Mouse (Mus musculus): ENCODE results near the gene Ugt1a1. TPM values are rescaled to one million over a fixed set of nuclear protein-coding genes. Genes with fewer than 3 reads are reported as not detected.
"Not testable (repeated sequence)": the region's sequence is repeated elsewhere in the genome, so short reads cannot be mapped to it uniquely, and the experiment has no call there.

Gene Ugt1a1
- polyA plus RNA-seq, 1 experiment from 2014 or later, result not detected

DNA sequence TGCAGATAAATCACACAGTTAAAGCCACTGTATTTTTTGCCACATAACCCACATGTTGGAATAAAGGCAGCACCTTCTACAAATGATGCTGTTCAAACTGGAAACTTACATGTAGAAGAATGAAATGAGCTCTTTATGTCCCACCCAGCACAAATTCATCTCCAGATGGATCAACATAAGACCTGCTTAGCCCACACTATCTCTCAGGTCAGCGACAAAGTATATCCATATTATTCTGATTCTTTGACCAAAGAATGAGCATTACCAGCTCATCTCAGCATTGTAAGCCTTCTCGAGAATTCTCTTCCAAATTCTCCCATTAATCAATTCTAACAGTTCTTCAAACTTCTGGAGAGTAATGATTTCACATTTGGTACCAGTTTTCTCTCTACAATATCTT, 10.5 kb downstream of the Ugt1a1 start:
- no peak for ATAC-seq (ENCODE audit: low read depth)
- H3K4me1 ChIP-seq (replicated peaks), result no peaks in the 10 kb centered on the region

DNA sequence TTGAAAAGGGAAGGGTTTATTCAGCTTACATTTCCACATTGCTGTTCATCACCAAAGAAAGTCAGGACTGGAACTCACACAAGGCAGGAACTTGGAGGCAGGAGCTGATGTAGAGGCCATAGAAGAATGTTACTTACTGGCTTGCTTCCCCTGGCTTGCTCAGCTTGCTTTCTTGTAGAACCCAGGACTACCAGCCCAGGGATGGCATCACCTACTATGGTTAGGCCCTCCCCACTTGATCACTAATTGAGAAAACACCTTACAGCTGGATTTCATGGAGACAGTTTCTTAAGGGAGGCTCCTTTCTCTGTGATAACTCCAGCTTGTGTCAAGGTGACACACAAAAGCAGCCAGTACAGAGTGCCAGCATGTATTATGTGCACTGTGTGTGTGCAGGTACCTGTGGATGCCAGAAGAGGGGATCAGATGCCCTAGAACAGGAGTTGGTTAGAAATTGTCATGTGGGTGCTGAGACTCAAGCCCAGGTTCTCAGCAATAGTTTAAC, 11.3 kb downstream of the Ugt1a1 start:
- not testable (repeated sequence) for H3K4me1 ChIP-seq (replicated peaks); H3K36me3 ChIP-seq; ATAC-seq (ENCODE audit: low read depth); H3K4me2 ChIP-seq; H3K9ac ChIP-seq; H3K27me3 ChIP-seq; H3K27ac ChIP-seq (replicated peaks); H3K4me3 ChIP-seq
- H3K9me3 ChIP-seq, result peaks cover 33% of the 10 kb centered on the region

More for the DNA sequence above, 10.5 kb downstream of the Ugt1a1 start:
- WGBS, result 54% methylated on average over 2 of the region's 2 CpGs
- Histone ChIP-seq H3K4me2 (no peak overlapping the region), H3K27ac (replicated peaks) (no peak overlapping the region), H3K9me3 (peaks cover 30% of the 10 kb centered on the region), H3K9ac (no peak overlapping the region), H3K36me3 (no peaks in the 10 kb centered on the region), H3K27me3 (no peaks in the 10 kb centered on the region), H3K4me3 (no peak overlapping the region)

DNA sequence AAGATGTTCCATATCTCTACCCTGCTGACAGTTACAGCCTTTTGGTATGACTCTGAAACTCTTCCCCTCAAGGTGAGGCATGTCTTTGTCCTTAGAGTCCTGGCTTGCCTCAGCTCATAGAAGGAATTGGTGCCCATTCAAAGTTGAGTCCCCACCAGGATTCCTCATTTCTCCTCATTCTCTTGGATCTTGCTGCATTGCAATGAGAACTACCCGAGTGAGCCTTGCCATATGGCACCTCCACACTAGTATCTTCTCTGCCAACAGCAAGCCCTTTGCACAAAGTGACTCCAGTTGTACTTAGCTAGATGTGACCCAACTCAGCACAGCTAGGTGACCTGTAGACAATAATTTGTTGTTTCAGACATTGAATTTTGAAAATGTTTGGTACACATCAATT, 11.8 kb downstream of the Ugt1a1 start:
- ATAC-seq (ENCODE audit: low read depth), result no peak
- WGBS, result 61% methylated on average over 1 of the region's 1 CpGs
- Histone ChIP-seq H3K27ac (replicated peaks) (no peak overlapping the region), H3K4me2 (no peak overlapping the region), H3K27me3 (no peaks in the 10 kb centered on the region), H3K9ac (no peak overlapping the region), H3K4me1 (replicated peaks) (no peaks in the 10 kb centered on the region), H3K4me3 (no peak overlapping the region), H3K36me3 (no peaks in the 10 kb centered on the region), H3K9me3 (peaks cover 39% of the 10 kb centered on the region)

GRCm38 (mm10) chr1:88224029-88224776, 12.4 kb downstream of the Ugt1a1 start:
- no peaks in the 10 kb centered on the region for H3K4me1 ChIP-seq (replicated peaks)
- no peaks in the 10 kb centered on the region for H3K27me3 ChIP-seq
- no peak overlapping the region for H3K27ac ChIP-seq (replicated peaks)
- H3K9ac ChIP-seq, result no peak overlapping the region
- H3K4me3 ChIP-seq, result no peak overlapping the region
- no peaks in the 10 kb centered on the region for H3K36me3 ChIP-seq
- no peak for ATAC-seq (ENCODE audit: low read depth)
- H3K4me2 ChIP-seq, result no peak overlapping the region
- H3K9me3 ChIP-seq, result peaks cover 45% of the 10 kb centered on the region
- 68% methylated on average over 2 of the region's 2 CpGs for WGBS

DNA sequence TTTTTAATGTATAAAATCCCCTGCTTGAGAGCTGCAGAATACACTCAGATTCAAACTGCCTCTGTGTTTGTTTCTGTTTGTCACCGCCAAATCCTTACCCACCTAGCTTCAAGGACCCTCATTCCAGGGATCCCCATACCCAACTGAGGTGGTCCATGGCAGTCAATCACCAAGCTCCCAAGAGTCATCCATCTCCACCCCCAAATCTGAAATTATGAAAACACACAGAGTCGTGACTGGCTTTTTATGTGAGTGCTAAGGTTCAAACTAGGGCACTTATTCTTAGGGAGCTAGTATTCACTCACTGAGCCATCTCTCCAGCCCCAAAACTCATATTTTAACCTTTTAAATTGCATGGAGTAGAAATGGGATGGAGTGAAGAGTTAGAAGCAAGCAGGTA, 13.5 kb downstream of the Ugt1a1 start:
- peaks cover 56% of the 10 kb centered on the region for H3K9me3 ChIP-seq
- H3K9ac ChIP-seq; H3K4me1 ChIP-seq (replicated peaks); H3K27me3 ChIP-seq; H3K36me3 ChIP-seq; H3K27ac ChIP-seq (replicated peaks); H3K4me3 ChIP-seq; ATAC-seq (ENCODE audit: low read depth); H3K4me2 ChIP-seq: not testable (repeated sequence)
- 42% methylated on average over 2 of the region's 2 CpGs for WGBS

DNA sequence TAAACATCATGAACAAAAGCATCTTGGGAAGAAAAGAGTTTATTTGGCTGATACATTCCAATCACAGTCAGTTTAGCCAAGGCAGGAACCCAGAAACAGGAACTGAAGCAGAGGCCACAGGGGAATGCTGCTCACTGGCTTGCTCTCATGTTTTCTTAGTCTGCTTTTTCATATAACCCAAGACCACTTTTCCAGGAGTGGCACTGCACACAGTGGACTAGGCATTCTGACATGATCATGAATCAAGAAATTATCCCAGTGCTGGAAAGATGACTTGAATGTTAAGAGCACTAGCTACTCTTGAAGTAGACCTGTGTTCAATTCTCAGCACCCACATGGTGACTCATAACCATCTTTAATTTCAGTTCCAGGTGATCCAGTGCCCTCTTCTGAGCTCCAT, 14.0 kb downstream of the Ugt1a1 start:
- H3K9ac ChIP-seq, result no peak overlapping the region
- no peak for ATAC-seq (ENCODE audit: low read depth)

DNA sequence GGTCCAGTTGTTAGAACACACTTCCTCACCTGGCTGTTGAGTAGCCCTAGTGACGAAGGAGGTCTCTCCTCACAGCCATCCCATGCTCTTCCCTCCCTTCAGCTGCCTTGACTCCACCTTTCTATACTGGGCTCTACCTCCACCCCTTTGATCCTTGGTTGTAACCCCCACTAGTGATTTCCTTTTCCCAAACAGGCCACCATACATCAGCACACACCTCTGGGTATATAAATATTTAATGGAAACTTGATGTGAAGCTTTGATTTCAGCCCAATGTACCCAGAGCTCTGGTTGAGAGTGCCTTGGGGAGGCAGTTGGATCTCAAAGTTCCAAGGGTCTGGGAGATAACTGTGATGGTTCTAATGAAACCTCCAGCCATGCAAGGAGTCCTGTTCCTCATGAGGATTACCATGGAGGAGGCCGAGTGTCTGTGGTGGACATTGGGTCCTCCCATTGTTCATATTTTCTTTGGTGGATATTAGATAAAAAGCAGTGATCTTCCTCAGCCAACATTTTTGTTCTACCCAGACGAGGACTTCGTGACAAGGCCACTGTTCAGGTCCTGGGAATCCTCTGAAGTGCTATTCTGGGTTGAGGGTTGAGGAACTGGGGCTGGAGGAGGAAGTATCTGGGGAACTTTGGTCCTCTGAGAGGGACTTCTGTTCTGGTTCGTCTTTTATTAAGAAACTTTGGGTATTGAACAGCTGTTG, 15.1 kb downstream of the Ugt1a1 start, which contains the start of gene Mroh2a:
TSS of gene Mroh2a (plus strand) at position 317 of the 710 bp plus-strand sequence.
- 55% methylated on average over 5 of the region's 5 CpGs for WGBS
- Histone ChIP-seq H3K4me3 (no peak within 1 kb of the TSS), H3K4me2 (no peak within 1 kb of the TSS)

More for the DNA sequence above, 14.0 kb downstream of the Ugt1a1 start:
- peaks cover 60% of the 10 kb centered on the region for H3K9me3 ChIP-seq
- H3K4me3 ChIP-seq, result no peak overlapping the region
- H3K4me2 ChIP-seq, result no peak overlapping the region
- H3K27me3 ChIP-seq, result no peaks in the 10 kb centered on the region
- H3K36me3 ChIP-seq, result no peaks in the 10 kb centered on the region
- H3K4me1 ChIP-seq (replicated peaks), result no peaks in the 10 kb centered on the region
- H3K27ac ChIP-seq (replicated peaks), result no peak overlapping the region

GRCm38 (mm10) chr1:88227482-88227881, 15.7 kb downstream of the Ugt1a1 start:
- Histone ChIP-seq H3K9me3 (peaks cover 73% of the 10 kb centered on the region), H3K27ac (replicated peaks) (no peak overlapping the region), H3K4me3 (no peak overlapping the region), H3K4me1 (replicated peaks) (no peaks in the 10 kb centered on the region), H3K9ac (no peak overlapping the region), H3K27me3 (no peaks in the 10 kb centered on the region), H3K36me3 (no peaks in the 10 kb centered on the region), H3K4me2 (no peak overlapping the region)
- WGBS, result 57% methylated on average over 2 of the region's 2 CpGs
- ATAC-seq (ENCODE audit: low read depth), result no peak

More for the DNA sequence above, 15.1 kb downstream of the Ugt1a1 start, which contains the start of gene Mroh2a:
- no peak for ATAC-seq (ENCODE audit: low read depth)
- Histone ChIP-seq H3K27ac (replicated peaks) (no peak within 1 kb of the TSS), H3K4me1 (replicated peaks) (no peaks in the 10 kb centered on the region), H3K36me3 (no peaks in the 10 kb centered on the region), H3K27me3 (no peaks in the 10 kb centered on the region), H3K9ac (no peak within 1 kb of the TSS), H3K9me3 (peaks cover 71% of the 10 kb centered on the region)

DNA sequence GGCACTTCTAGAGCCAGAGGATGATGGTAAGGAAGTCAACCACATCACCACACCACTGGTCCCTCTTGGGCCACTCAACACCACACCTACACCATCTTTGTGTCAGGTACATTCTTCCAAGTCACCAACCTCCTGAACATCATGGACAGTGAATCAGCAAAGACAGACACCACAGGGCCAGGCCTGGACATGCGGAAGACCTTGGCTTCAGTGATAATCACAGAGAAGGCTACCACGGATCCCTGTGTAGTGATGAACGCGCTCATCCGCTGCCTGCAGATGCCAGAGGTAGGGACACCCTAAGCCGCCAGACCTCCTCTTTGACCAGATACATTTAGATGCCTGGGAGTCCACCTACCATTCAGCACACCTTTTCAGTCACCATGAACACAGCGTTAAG, 16.4 kb downstream of the Ugt1a1 start:
- no peak overlapping the region for H3K27ac ChIP-seq (replicated peaks)
- WGBS, result 70% methylated on average over 7 of the region's 7 CpGs
- no peak for ATAC-seq (ENCODE audit: low read depth)
- no peak overlapping the region for H3K4me2 ChIP-seq
- H3K36me3 ChIP-seq, result no peaks in the 10 kb centered on the region
- H3K27me3 ChIP-seq, result no peaks in the 10 kb centered on the region
- H3K4me1 ChIP-seq (replicated peaks), result no peaks in the 10 kb centered on the region
- H3K4me3 ChIP-seq, result no peak overlapping the region
- no peak overlapping the region for H3K9ac ChIP-seq
- peaks cover 79% of the 10 kb centered on the region for H3K9me3 ChIP-seq

GRCm38 (mm10) chr1:88229566-88229965, 17.8 kb downstream of the Ugt1a1 start:
- no peak overlapping the region for H3K9ac ChIP-seq
- ATAC-seq (ENCODE audit: low read depth), result no peak
- WGBS, result 82% methylated on average over 3 of the region's 3 CpGs

GRCm38 (mm10) chr1:88229986-88230385, 18.2 kb downstream of the Ugt1a1 start:
- WGBS, result 87% methylated on average over 5 of the region's 5 CpGs
- Histone ChIP-seq H3K4me2 (no peak overlapping the region), H3K4me1 (replicated peaks) (no peaks in the 10 kb centered on the region), H3K9ac (no peak overlapping the region), H3K27ac (replicated peaks) (no peak overlapping the region), H3K9me3 (peaks cover 98% of the 10 kb centered on the region), H3K36me3 (no peaks in the 10 kb centered on the region), H3K27me3 (no peaks in the 10 kb centered on the region), H3K4me3 (no peak overlapping the region)
- no peak for ATAC-seq (ENCODE audit: low read depth)

More at GRCm38 (mm10) chr1:88229566-88229965, 17.8 kb downstream of the Ugt1a1 start:
- H3K27me3 ChIP-seq, result no peaks in the 10 kb centered on the region
- no peak overlapping the region for H3K4me3 ChIP-seq
- peaks cover 93% of the 10 kb centered on the region for H3K9me3 ChIP-seq
- H3K4me1 ChIP-seq (replicated peaks), result no peaks in the 10 kb centered on the region
- no peak overlapping the region for H3K27ac ChIP-seq (replicated peaks)
- no peaks in the 10 kb centered on the region for H3K36me3 ChIP-seq
- H3K4me2 ChIP-seq, result no peak overlapping the region

- ATAC-seq (ENCODE audit: low read depth), result no peak
- Histone ChIP-seq H3K27me3 (no peaks in the 10 kb centered on the region), H3K4me2 (no peak overlapping the region), H3K9me3 (peaks cover 100% of the 10 kb centered on the region), H3K4me3 (no peak overlapping the region), H3K4me1 (replicated peaks) (no peaks in the 10 kb centered on the region), H3K9ac (no peak overlapping the region), H3K36me3 (no peaks in the 10 kb centered on the region), H3K27ac (replicated peaks) (no peak overlapping the region)
- 76% methylated on average over 7 of the region's 7 CpGs for WGBS
Observed at GRCm38 (mm10) chr1:88230421-88230820, 18.7 kb downstream of the Ugt1a1 start.

Data from neural tube, embryonic 13.5 days (tissue).